Mouse (Mus musculus): ENCODE data around the gene Rsph4a. TPM values are rescaled to one million over a fixed set of nuclear protein-coding genes. Genes with fewer than 3 reads are reported as not detected.
A peak's percentile ranks its signal among the peaks of the same experiment; 100 is the strongest.

Rsph4a gene
- polyA plus RNA-seq, 1 experiment, result not detected

GRCm38 (mm10) chr10:33905489-33905888 lies 578 bp downstream of the Rsph4a start:
- Histone ChIP-seq H3K4me3 (ENCODE audit: low read depth, low read length) (peak overlapping the region; percentile 10), H3K27me3 (ENCODE audit: control insufficient read depth, insufficient read depth, low read length, poor library complexity, severe bottlenecking) (no peaks in the 10 kb centered on the region), H3K9ac (ENCODE audit: low read depth, poor library complexity, severe bottlenecking) (no peak overlapping the region), H3K27ac (ENCODE audit: insufficient read depth, low read length) (no peak overlapping the region), H3K9me3 (replicated peaks; ENCODE audit: control insufficient read depth, insufficient read depth, low read length, poor library complexity, severe bottlenecking) (no peaks in the 10 kb centered on the region), H3K36me3 (ENCODE audit: control insufficient read depth, insufficient read depth, low read length, poor library complexity, severe bottlenecking) (no peaks in the 10 kb centered on the region), H3K4me1 (ENCODE audit: control insufficient read depth, insufficient read depth, low read length) (no peaks in the 10 kb centered on the region)
- no peak for TF ChIP-seq POLR2A (IDR thresholded peaks at IDR 0.05; ENCODE audit: insufficient read depth, low read length)
- no peak for TF ChIP-seq EP300 (IDR thresholded peaks at IDR 0.05; ENCODE audit: insufficient read depth, low read depth, low read length)
- TF ChIP-seq CTCF (IDR thresholded peaks at IDR 0.05; ENCODE audit: low read depth, low read length), result no peak

DNA sequence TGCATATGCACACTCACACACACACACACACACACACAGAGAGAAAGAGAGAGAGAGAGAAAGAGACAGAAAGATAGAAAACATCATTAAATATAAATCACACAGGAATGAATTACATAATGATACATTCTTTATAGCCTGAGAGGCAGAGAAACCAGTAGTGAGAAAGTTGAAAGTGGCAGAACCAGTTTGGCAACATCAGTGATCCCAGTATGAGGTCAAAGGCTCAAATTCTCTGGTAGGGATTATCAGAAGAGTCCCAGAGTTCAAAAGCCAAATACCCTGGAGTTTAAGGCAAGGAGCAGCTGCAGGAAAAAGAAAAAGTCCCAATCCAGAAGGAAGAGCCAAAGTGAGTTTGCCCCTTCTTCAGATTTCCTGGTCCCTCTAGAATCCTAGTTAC lies 35.8 kb downstream of the Rsph4a start:
- TF ChIP-seq CTCF (IDR thresholded peaks at IDR 0.05; ENCODE audit: low read depth, low read length) (no peak), EP300 (IDR thresholded peaks at IDR 0.05; ENCODE audit: insufficient read depth, low read depth, low read length) (no peak), POLR2A (IDR thresholded peaks at IDR 0.05; ENCODE audit: insufficient read depth, low read length) (no peak)

DNA sequence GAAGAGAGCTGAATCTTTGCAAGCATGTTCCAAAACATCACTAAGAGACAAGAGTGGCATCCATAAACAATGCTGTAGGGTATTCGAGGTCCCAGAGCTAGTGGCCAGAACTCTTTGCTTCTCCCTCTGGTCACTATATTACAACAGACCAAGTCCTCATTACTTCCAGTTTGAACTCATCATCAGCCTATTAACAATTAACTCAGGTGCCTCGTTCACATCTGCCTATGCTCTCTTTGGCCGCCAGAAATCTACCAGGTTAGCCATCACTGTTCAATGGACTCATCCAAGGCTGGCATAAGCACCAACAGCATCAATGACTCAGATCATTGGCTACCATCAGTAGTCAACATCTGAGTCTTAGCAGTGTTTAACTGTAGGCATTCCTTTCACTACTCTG lies 40.5 kb downstream of the Rsph4a start:
- H3K36me3 ChIP-seq (ENCODE audit: control insufficient read depth, insufficient read depth, low read length, poor library complexity, severe bottlenecking), result peaks cover 7% of the 10 kb centered on the region
- no peaks in the 10 kb centered on the region for H3K4me1 ChIP-seq (ENCODE audit: control insufficient read depth, insufficient read depth, low read length)
- no peaks in the 10 kb centered on the region for H3K27me3 ChIP-seq (ENCODE audit: control insufficient read depth, insufficient read depth, low read length, poor library complexity, severe bottlenecking)
- no peaks in the 10 kb centered on the region for H3K9me3 ChIP-seq (replicated peaks; ENCODE audit: control insufficient read depth, insufficient read depth, low read length, poor library complexity, severe bottlenecking)
- H3K9ac ChIP-seq (ENCODE audit: low read depth, poor library complexity, severe bottlenecking), result no peak overlapping the region
- TF ChIP-seq POLR2A (IDR thresholded peaks at IDR 0.05; ENCODE audit: insufficient read depth, low read length) (no peak), CTCF (IDR thresholded peaks at IDR 0.05; ENCODE audit: low read depth, low read length) (no peak), EP300 (IDR thresholded peaks at IDR 0.05; ENCODE audit: insufficient read depth, low read depth, low read length) (no peak)
- no peak overlapping the region for H3K4me3 ChIP-seq (ENCODE audit: low read depth, low read length)
- H3K27ac ChIP-seq (ENCODE audit: insufficient read depth, low read length), result no peak overlapping the region

More for the DNA sequence above, 35.8 kb downstream of the Rsph4a start:
- no peaks in the 10 kb centered on the region for H3K27me3 ChIP-seq (ENCODE audit: control insufficient read depth, insufficient read depth, low read length, poor library complexity, severe bottlenecking)
- H3K4me1 ChIP-seq (ENCODE audit: control insufficient read depth, insufficient read depth, low read length), result no peaks in the 10 kb centered on the region
- H3K9ac ChIP-seq (ENCODE audit: low read depth, poor library complexity, severe bottlenecking), result no peak overlapping the region
- H3K27ac ChIP-seq (ENCODE audit: insufficient read depth, low read length), result 0 out of 2 replicates have a peak overlapping the region, but pooled peaks have one; percentile 28
- H3K4me3 ChIP-seq (ENCODE audit: low read depth, low read length), result no peak overlapping the region
- H3K36me3 ChIP-seq (ENCODE audit: control insufficient read depth, insufficient read depth, low read length, poor library complexity, severe bottlenecking), result no peaks in the 10 kb centered on the region; the same call in 1 of the 2 replicates
- H3K9me3 ChIP-seq (replicated peaks; ENCODE audit: control insufficient read depth, insufficient read depth, low read length, poor library complexity, severe bottlenecking), result no peaks in the 10 kb centered on the region

DNA sequence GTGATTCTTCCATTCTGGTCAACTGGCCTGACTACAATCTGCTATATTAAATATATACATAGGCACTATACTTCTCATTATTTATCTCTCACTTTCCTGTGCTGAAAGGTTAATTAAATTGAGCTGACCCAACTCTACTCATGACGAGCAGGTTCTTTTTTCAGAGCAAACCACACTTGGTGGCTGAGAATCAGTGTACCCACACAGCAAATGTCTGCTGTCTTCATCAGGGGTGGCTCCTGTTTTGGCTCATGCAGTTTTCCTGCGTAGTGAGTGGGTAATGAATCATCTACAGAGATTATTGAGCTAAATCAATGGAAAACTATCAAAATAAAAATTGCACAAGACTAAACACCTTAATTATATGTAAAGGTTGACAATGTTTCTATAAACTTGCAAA lies 41.4 kb downstream of the Rsph4a start:
- Histone ChIP-seq H3K4me3 (ENCODE audit: low read depth, low read length) (no peak overlapping the region), H3K4me1 (ENCODE audit: control insufficient read depth, insufficient read depth, low read length) (no peaks in the 10 kb centered on the region), H3K9me3 (replicated peaks; ENCODE audit: control insufficient read depth, insufficient read depth, low read length, poor library complexity, severe bottlenecking) (no peaks in the 10 kb centered on the region), H3K9ac (ENCODE audit: low read depth, poor library complexity, severe bottlenecking) (no peak overlapping the region), H3K36me3 (ENCODE audit: control insufficient read depth, insufficient read depth, low read length, poor library complexity, severe bottlenecking) (peaks cover 7% of the 10 kb centered on the region), H3K27ac (ENCODE audit: insufficient read depth, low read length) (no peak overlapping the region), H3K27me3 (ENCODE audit: control insufficient read depth, insufficient read depth, low read length, poor library complexity, severe bottlenecking) (no peaks in the 10 kb centered on the region)
- TF ChIP-seq POLR2A (IDR thresholded peaks at IDR 0.05; ENCODE audit: insufficient read depth, low read length) (no peak), CTCF (IDR thresholded peaks at IDR 0.05; ENCODE audit: low read depth, low read length) (no peak), EP300 (IDR thresholded peaks at IDR 0.05; ENCODE audit: insufficient read depth, low read depth, low read length) (no peak)

DNA sequence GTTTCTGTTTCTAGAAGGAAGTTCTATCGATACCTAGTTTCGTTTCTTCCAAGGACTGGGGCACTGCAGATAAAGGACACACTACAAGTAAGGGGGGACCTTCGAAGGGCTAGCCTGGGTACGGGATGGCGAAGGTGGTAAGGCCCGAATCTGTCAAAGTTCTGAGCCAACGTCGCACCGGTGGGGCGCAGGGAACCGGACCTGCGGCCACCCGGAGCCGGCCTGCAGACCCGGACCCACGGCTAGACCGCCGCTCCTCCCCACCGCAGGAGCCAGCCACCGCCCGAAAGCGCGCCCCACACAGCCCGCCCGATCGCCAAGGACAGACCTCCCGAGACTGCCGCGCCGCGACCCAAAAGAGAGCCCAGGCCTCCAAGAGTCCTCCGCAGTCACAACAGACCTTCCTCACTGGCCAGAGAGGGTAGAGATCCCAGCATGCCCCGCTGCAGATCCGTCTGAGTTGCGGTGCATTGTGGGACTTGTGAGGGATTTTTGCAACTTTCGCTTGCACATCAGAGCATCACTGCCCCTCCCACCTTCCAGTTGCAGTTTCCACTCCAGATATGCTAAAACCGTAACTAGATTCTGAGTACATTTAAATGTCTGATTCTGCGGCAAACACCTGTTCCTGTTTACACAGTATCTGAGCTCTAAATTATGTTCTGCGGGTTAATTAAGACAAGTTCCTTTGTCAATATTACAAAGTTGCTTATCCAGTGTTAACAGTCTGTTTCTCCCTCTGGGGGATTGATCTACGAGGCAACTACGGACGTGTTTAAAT lies 46.1 kb downstream of the Rsph4a start, which contains the start of gene Zup1:
Zup1 (minus strand) TSS at position 467 of the 781 bp plus-strand sequence.
- Histone ChIP-seq H3K4me1 (ENCODE audit: control insufficient read depth, insufficient read depth, low read length) (no peaks in the 10 kb centered on the region), H3K27ac (ENCODE audit: insufficient read depth, low read length) (no peak within 1 kb of the TSS), H3K36me3 (ENCODE audit: control insufficient read depth, insufficient read depth, low read length, poor library complexity, severe bottlenecking) (peaks cover 7% of the 10 kb centered on the region; the same call in 1 of the 2 replicates), H3K27me3 (ENCODE audit: control insufficient read depth, insufficient read depth, low read length, poor library complexity, severe bottlenecking) (no peaks in the 10 kb centered on the region), H3K9ac (ENCODE audit: low read depth, poor library complexity, severe bottlenecking) (peak within 1 kb of the TSS; percentile 85), H3K9me3 (replicated peaks; ENCODE audit: control insufficient read depth, insufficient read depth, low read length, poor library complexity, severe bottlenecking) (no peaks in the 10 kb centered on the region), H3K4me3 (ENCODE audit: low read depth, low read length) (peak within 1 kb of the TSS; percentile 96)
- TF ChIP-seq EP300 (IDR thresholded peaks at IDR 0.05; ENCODE audit: insufficient read depth, low read depth, low read length), result no peak
- no peak for TF ChIP-seq POLR2A (IDR thresholded peaks at IDR 0.05; ENCODE audit: insufficient read depth, low read length)
- no peak for TF ChIP-seq CTCF (IDR thresholded peaks at IDR 0.05; ENCODE audit: low read depth, low read length)

GRCm38 (mm10) chr10:33952509-33952908 lies 47.6 kb downstream of the Rsph4a start:
- no peak overlapping the region for H3K4me3 ChIP-seq (ENCODE audit: low read depth, low read length)

More at GRCm38 (mm10) chr10:33952509-33952908, 47.6 kb downstream of the Rsph4a start:
- TF ChIP-seq POLR2A (IDR thresholded peaks at IDR 0.05; ENCODE audit: insufficient read depth, low read length), result no peak
- no peak for TF ChIP-seq CTCF (IDR thresholded peaks at IDR 0.05; ENCODE audit: low read depth, low read length)
- TF ChIP-seq EP300 (IDR thresholded peaks at IDR 0.05; ENCODE audit: insufficient read depth, low read depth, low read length), result no peak
- H3K4me1 ChIP-seq (ENCODE audit: control insufficient read depth, insufficient read depth, low read length), result no peaks in the 10 kb centered on the region
- H3K27ac ChIP-seq (ENCODE audit: insufficient read depth, low read length), result no peak overlapping the region
- H3K36me3 ChIP-seq (ENCODE audit: control insufficient read depth, insufficient read depth, low read length, poor library complexity, severe bottlenecking), result peaks cover 7% of the 10 kb centered on the region; the same call in 1 of the 2 replicates
- H3K9me3 ChIP-seq (replicated peaks; ENCODE audit: control insufficient read depth, insufficient read depth, low read length, poor library complexity, severe bottlenecking), result 0 out of 2 replicates have a peak, but pooled peaks cover 3% of the 10 kb centered on the region
- H3K27me3 ChIP-seq (ENCODE audit: control insufficient read depth, insufficient read depth, low read length, poor library complexity, severe bottlenecking), result no peaks in the 10 kb centered on the region
- H3K9ac ChIP-seq (ENCODE audit: low read depth, poor library complexity, severe bottlenecking), result no peak overlapping the region

Other genes starting within 250 kb of the Rsph4a start
- not detected in 2 replicates for gene Sult3a2, start 118.4 kb upstream of the Rsph4a start, polyA plus RNA-seq (2011; ENCODE audit: insufficient read depth, insufficient read length, low read depth, missing spikeins)
- gene Sult3a1, start 47.4 kb upstream of the Rsph4a start, polyA plus RNA-seq (2011; ENCODE audit: insufficient read depth, insufficient read length, low read depth, missing spikeins), result not detected in 2 replicates
- 21.6 and 22.9 TPM in 2 replicates for gene Zup1, start 46.2 kb downstream of the Rsph4a start, polyA plus RNA-seq (2011; ENCODE audit: insufficient read depth, insufficient read length, low read depth, missing spikeins)
- gene Rwdd1, start 114.5 kb downstream of the Rsph4a start, polyA plus RNA-seq (2011; ENCODE audit: insufficient read depth, insufficient read length, low read depth, missing spikeins), result 88.5 and 91.1 TPM in 2 replicates
- not detected in 2 replicates for gene Trappc3l, start 132.5 kb downstream of the Rsph4a start, polyA plus RNA-seq (2011; ENCODE audit: insufficient read depth, insufficient read length, low read depth, missing spikeins)
- gene Calhm4, start 139.2 kb downstream of the Rsph4a start, polyA plus RNA-seq (2011; ENCODE audit: insufficient read depth, insufficient read length, low read depth, missing spikeins), result not detected in 2 replicates
- 0.18 TPM in 1 of 2 replicates, not detected in the other for gene Calhm5, start 191.4 kb downstream of the Rsph4a start, polyA plus RNA-seq (2011; ENCODE audit: insufficient read depth, insufficient read length, low read depth, missing spikeins)
- 0.61 TPM in 1 of 2 replicates, not detected in the other for gene Calhm6, start 222.9 kb downstream of the Rsph4a start, polyA plus RNA-seq (2011; ENCODE audit: insufficient read depth, insufficient read length, low read depth, missing spikeins)

Data from ES-Bruce4 (cell line).